Mouse (Mus musculus) erythroblast, embryonic 14.5 days (primary cell): ENCODE results near the gene Pdss1.

ENCODE experiments used
- GATA1 ChIP-seq: IDR thresholded peaks from 2 replicates; pipeline ENCODE4 v1.6.1; 2012; ENCODE audit warnings: low read length, inconsistent platforms, mixed read lengths
- TAL1 ChIP-seq: IDR thresholded peaks from 3 replicates; pipeline ENCODE4 v1.6.1; 2012; ENCODE audit warnings: low read length, inconsistent platforms, mixed read lengths

GRCm38 (mm10) chr2:22928259-22928658, 32.9 kb downstream of the Pdss1 start:
- TF ChIP-seq GATA1, result no peak
- TF ChIP-seq TAL1, result no peak
